Mouse (Mus musculus): ENCODE measurements around the gene a. TPM values are rescaled to one million over a fixed set of nuclear protein-coding genes. Genes with fewer than 3 reads are reported as not detected.

a gene
- total and polyA plus RNA-seq, 2 experiments from 2014 or later: 0.90 to 2.9 TPM

- H3K9me3 ChIP-seq (ENCODE audit: low read length): no peaks in the 10 kb centered on the region
- no peaks in the 10 kb centered on the region for H3K4me1 ChIP-seq (ENCODE audit: insufficient read depth)
- no peak for ATAC-seq
- H3K27me3 ChIP-seq (ENCODE audit: insufficient read depth, low read length): no peaks in the 10 kb centered on the region
- no peaks in the 10 kb centered on the region for H3K36me3 ChIP-seq (ENCODE audit: insufficient read depth)
- no peak for DNase-seq
- H3K27ac ChIP-seq (ENCODE audit: low read depth, low read length): no peak overlapping the region
- no peak overlapping the region for H3K4me2 ChIP-seq (ENCODE audit: low read depth)
- 90% methylated on average over 6 of the region's 6 CpGs for WGBS
- H3K4me3 ChIP-seq (ENCODE audit: low read depth, low read length): no peak overlapping the region
- TF ChIP-seq CTCF (IDR thresholded peaks at IDR 0.05; ENCODE audit: low read depth): no peak
- H3K9ac ChIP-seq: no peak overlapping the region
Observed at GRCm38 (mm10) chr2:154767051-154767450, 24.2 kb upstream of the a start.

GRCm38 (mm10) chr2:154769930-154770329, 21.3 kb upstream of the a start, which contains the start of gene Gm14214:
Gene Gm14214, minus strand, starts transcription at chr2:154770030.
- DNase-seq: no peak
- Histone ChIP-seq H3K36me3 (ENCODE audit: insufficient read depth) (no peaks in the 10 kb centered on the region), H3K4me3 (ENCODE audit: low read depth, low read length) (no peak within 1 kb of the TSS), H3K4me1 (ENCODE audit: insufficient read depth) (no peaks in the 10 kb centered on the region), H3K27me3 (ENCODE audit: insufficient read depth, low read length) (no peaks in the 10 kb centered on the region), H3K9ac (no peak within 1 kb of the TSS), H3K4me2 (ENCODE audit: low read depth) (no peak within 1 kb of the TSS), H3K27ac (ENCODE audit: low read depth, low read length) (no peak within 1 kb of the TSS), H3K9me3 (ENCODE audit: low read length) (no peaks in the 10 kb centered on the region)
- no peak for ATAC-seq
- no peak for TF ChIP-seq CTCF (IDR thresholded peaks at IDR 0.05; ENCODE audit: low read depth)

- WGBS: 59% methylated on average over 8 of the region's 8 CpGs
- H3K27ac ChIP-seq (ENCODE audit: low read depth, low read length): no peak overlapping the region
Observed at GRCm38 (mm10) chr2:154771604-154772003, 19.6 kb upstream of the a start.

GRCm38 (mm10) chr2:154774032-154774431, 17.2 kb upstream of the a start:
- no peak overlapping the region for H3K4me3 ChIP-seq (ENCODE audit: low read depth, low read length)
- TF ChIP-seq CTCF (IDR thresholded peaks at IDR 0.05; ENCODE audit: low read depth): peak; percentile 64
- no peak overlapping the region for H3K9ac ChIP-seq
- H3K36me3 ChIP-seq (ENCODE audit: insufficient read depth): no peaks in the 10 kb centered on the region
- H3K27me3 ChIP-seq (ENCODE audit: insufficient read depth, low read length): no peaks in the 10 kb centered on the region
- H3K4me2 ChIP-seq (ENCODE audit: low read depth): no peak overlapping the region
- WGBS: 84% methylated on average over 1 of the region's 1 CpGs
- no peaks in the 10 kb centered on the region for H3K4me1 ChIP-seq (ENCODE audit: insufficient read depth)
- ATAC-seq (no peak), DNase-seq (peak; percentile 41)
- H3K9me3 ChIP-seq (ENCODE audit: low read length): no peaks in the 10 kb centered on the region
- H3K27ac ChIP-seq (ENCODE audit: low read depth, low read length): no peak overlapping the region

More at GRCm38 (mm10) chr2:154771604-154772003, 19.6 kb upstream of the a start:
- DNase-seq: no peak
- no peaks in the 10 kb centered on the region for H3K36me3 ChIP-seq (ENCODE audit: insufficient read depth)
- ATAC-seq: no peak
- H3K27me3 ChIP-seq (ENCODE audit: insufficient read depth, low read length): no peaks in the 10 kb centered on the region
- TF ChIP-seq CTCF (IDR thresholded peaks at IDR 0.05; ENCODE audit: low read depth): no peak
- no peaks in the 10 kb centered on the region for H3K4me1 ChIP-seq (ENCODE audit: insufficient read depth)
- H3K9ac ChIP-seq: no peak overlapping the region
- H3K4me2 ChIP-seq (ENCODE audit: low read depth): no peak overlapping the region
- no peaks in the 10 kb centered on the region for H3K9me3 ChIP-seq (ENCODE audit: low read length)
- no peak overlapping the region for H3K4me3 ChIP-seq (ENCODE audit: low read depth, low read length)

- Histone ChIP-seq H3K27ac (ENCODE audit: low read depth, low read length) (no peak overlapping the region), H3K4me1 (ENCODE audit: insufficient read depth) (no peaks in the 10 kb centered on the region), H3K27me3 (ENCODE audit: insufficient read depth, low read length) (no peaks in the 10 kb centered on the region), H3K9me3 (ENCODE audit: low read length) (no peaks in the 10 kb centered on the region), H3K4me3 (ENCODE audit: low read depth, low read length) (no peak overlapping the region), H3K36me3 (ENCODE audit: insufficient read depth) (no peaks in the 10 kb centered on the region), H3K4me2 (ENCODE audit: low read depth) (no peak overlapping the region), H3K9ac (no peak overlapping the region)
- no peak for TF ChIP-seq CTCF (IDR thresholded peaks at IDR 0.05; ENCODE audit: low read depth)
- WGBS: 61% methylated on average over 7 of the region's 7 CpGs
- ATAC-seq: no peak
- no peak for DNase-seq
Observed at GRCm38 (mm10) chr2:154776496-154776895, 14.7 kb upstream of the a start.

- ATAC-seq (no peak), DNase-seq (no peak)
- 42% methylated on average over 3 of the region's 3 CpGs for WGBS
- Histone ChIP-seq H3K4me3 (ENCODE audit: low read depth, low read length) (no peak overlapping the region), H3K27me3 (ENCODE audit: insufficient read depth, low read length) (no peaks in the 10 kb centered on the region), H3K9ac (no peak overlapping the region), H3K4me1 (ENCODE audit: insufficient read depth) (no peaks in the 10 kb centered on the region), H3K4me2 (ENCODE audit: low read depth) (no peak overlapping the region), H3K9me3 (ENCODE audit: low read length) (no peaks in the 10 kb centered on the region), H3K36me3 (ENCODE audit: insufficient read depth) (no peaks in the 10 kb centered on the region), H3K27ac (ENCODE audit: low read depth, low read length) (no peak overlapping the region)
- TF ChIP-seq CTCF (IDR thresholded peaks at IDR 0.05; ENCODE audit: low read depth): no peak
Observed at GRCm38 (mm10) chr2:154779648-154780047, 11.6 kb upstream of the a start.

- no peak for DNase-seq
- Histone ChIP-seq H3K4me3 (ENCODE audit: low read depth, low read length) (no peak overlapping the region), H3K9me3 (ENCODE audit: low read length) (no peaks in the 10 kb centered on the region), H3K4me1 (ENCODE audit: insufficient read depth) (no peaks in the 10 kb centered on the region), H3K36me3 (ENCODE audit: insufficient read depth) (no peaks in the 10 kb centered on the region), H3K27ac (ENCODE audit: low read depth, low read length) (no peak overlapping the region), H3K9ac (no peak overlapping the region), H3K27me3 (ENCODE audit: insufficient read depth, low read length) (no peaks in the 10 kb centered on the region), H3K4me2 (ENCODE audit: low read depth) (no peak overlapping the region)
- WGBS: 53% methylated on average over 4 of the region's 4 CpGs
- TF ChIP-seq CTCF (IDR thresholded peaks at IDR 0.05; ENCODE audit: low read depth): no peak
- no peak for ATAC-seq
Observed at GRCm38 (mm10) chr2:154782361-154782760, 8.8 kb upstream of the a start.

All from forebrain, postnatal 0 days (tissue).